Mouse (Mus musculus): ENCODE measurements around the gene Rhot2. TPM values are rescaled to one million over a fixed set of nuclear protein-coding genes. Genes with fewer than 3 reads are reported as not detected.

The Rhot2 gene
- 159 and 168 TPM in 2 replicates for polyA plus RNA-seq (2012; ENCODE audit: low replicate concordance)

GRCm38 (mm10) chr17:25844396-25844901, at the start of gene Rhot2:
TSS of gene Rhot2 (minus strand) at chr17:25844851.

DNA sequence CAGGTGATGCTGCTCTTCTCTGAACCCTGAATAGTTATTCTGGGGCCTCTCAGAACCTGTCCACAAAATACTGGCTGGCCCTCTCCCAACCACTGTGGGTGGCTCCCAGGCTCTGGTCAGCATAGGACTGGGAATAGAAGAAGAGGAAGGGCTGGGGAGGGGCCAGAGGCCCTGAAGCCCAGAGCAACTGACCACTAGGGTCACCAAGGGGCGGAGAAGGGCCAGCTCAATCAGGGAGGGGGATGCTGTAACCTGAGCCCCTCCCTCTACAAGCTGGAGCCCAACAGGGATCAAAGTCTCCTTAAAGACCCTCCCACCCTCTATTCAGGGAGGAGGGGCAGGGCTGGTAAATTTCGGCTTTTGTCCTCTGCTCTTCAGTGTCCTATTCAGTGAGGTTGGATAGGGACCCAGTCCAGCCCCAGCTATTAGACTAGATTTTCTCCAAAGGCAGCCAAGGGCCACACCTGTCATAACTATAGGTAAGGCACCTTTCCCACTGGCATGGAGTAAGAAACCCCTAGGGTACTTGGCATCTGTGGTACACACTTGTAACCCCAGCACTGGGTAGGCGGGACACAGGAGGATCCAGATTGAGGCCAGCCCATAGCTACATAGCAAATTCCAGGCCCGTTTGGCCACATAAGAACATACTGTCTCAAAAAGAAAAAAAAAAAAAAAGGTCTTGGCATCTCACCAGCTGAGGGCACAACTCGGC, 35.7 kb upstream of the Rhot2 start, which contains the start of gene Wfikkn1:
Gene Wfikkn1, minus strand, starts transcription at position 663 of the 715 bp plus-strand sequence.

DNA sequence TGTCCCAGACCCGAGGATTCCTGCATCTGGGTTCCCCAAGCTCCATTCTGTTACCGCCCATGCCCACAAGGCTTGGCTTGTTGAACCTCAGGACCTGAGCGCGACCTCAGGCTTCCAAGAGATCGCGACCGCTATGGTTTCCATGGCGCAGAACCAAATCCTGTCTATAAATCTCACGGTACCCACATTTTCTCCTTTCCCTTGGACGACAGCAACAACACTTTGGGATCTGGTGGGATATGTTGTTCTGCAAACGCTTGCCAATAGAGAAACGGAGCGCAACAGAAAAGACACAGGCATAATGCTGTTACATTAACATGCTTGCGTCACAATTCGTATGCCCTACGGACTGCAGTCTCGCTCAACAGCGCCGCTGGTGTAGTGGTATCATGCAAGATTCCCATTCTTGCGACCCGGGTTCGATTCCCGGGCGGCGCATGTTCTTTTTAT, 30.1 kb upstream of the Rhot2 start, which contains the start of gene Mettl26:
Gene Mettl26, plus strand, starts transcription at position 354 of the 450 bp plus-strand sequence.

GRCm38 (mm10) chr17:25868601-25869191, 24.0 kb upstream of the Rhot2 start, which contains the start of gene Mcrip2:
TSS of gene Mcrip2 (minus strand) at chr17:25868764.

DNA sequence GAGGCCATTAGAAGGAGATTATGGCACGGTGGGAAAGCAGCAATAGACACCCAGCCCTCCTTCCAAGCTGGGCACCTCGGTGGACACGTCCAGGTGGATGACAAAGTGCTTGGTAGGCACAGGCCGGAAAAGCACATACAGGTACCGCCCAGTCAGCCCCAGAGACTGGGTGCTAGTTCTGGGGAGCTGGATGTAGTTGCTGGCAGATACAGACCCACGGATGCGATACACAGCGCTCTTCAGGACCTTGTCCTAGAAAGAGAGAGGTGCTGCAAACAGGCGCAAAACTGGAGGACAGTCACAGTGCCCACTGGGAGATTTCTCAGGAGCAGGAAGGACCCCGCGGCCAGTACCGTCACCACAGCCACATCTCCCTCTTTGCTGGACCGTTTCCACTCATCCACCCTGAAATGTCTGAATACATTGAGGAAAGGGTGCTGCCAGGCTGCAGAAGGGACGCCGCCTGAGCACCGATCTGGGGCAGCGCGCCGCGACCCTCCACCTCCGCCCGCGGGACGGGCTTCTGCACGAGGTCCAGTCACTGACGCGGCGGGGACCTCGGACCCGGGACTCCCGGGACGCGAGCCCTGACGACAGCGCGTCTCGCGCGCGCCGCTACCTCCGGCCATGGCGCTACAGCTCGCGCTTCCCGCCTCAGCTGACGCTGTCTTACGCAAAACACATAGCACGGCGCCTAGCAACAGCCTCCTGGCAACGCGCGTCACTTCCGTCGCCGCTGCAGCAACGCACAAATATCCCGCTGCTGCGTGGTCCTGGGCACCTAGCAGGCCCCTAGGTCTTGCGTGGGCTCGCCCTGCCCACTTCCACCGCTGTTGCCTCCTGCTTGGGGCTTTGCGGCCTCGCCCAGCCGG, 16.4 kb upstream of the Rhot2 start, which contains the start of gene Wdr90:
Gene Wdr90, minus strand, starts transcription at position 670 of the 872 bp plus-strand sequence.

DNA sequence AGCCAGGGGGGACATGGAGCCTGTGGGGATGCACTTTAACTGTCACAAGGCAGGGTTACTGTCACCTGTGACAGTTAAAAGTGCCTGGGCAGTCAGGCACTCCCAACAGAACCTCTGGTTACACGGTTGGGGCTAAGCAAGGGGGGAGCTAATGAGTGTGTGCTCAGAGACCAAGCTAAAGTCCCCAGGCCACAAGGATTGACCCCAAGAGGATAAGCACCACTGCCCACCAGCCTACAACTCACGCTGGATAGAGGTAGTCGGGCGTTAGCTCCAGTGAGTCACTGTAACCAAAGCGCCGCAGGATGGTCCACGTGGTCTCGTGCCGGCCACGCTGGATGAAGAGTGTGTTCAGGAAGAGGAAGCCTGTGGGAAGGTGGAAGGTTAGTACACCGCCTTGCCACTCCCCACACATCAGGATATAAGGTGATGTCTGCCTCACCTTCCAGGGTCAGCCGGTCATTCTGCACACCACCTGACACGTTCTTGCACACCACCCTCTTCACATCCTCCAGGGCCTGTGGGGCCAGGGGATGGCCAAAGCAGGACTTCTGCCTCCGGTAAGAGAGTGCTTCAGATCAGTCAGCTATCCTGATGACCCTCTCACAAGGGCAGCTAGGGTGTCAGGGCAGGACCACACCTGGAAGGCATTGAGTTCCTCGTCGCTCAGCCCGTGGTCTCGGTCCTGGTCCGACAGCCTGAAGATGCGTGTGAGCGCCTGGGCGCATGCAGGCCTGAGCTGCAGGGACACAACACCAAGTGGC, 3.4 kb downstream of the Rhot2 start, which contains the start of gene Gm20683:
Gene Gm20683, minus strand, starts transcription at position 647 of the 764 bp plus-strand sequence.

DNA sequence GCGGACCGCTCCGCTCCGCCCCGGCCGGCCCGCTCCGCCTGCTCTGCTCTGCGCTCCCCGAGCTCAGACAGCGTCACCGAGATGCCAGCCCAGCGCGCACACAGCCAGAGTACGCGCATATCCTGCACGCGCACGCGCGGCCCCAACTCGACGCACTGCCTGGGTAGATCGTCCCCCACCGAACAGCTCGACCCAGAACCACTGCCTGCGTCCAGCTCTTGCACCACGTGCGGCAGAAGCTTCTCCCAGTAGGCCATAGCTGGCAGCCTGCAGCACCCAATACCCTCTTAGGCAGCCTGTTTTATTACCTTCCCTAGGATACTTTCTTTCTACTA, 7.6 kb downstream of the Rhot2 start, which contains the start of gene Rhbdl1:
Gene Rhbdl1, minus strand, starts transcription at position 220 of the 335 bp plus-strand sequence.

DNA sequence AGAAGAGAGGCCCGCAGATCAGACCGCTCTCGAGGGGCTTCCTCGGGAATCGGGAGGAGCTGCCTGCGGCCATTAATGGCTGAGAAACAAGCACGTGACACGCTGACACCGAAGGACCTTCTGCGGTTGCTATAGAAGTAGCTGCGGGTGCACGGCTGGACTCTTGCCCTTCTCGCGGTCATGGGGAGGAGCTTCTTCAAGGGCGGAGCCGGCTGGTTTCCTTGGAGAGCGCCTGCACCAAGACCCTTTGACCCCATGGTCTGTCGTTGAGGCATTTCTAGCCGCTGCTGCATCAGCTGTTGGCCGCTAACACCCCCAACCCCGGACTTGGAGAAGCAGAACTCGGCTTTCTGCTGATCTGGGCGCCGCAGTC, 11.4 kb downstream of the Rhot2 start, which contains the start of gene Stub1:
Gene Stub1, minus strand, starts transcription at position 114 of the 373 bp plus-strand sequence.

DNA sequence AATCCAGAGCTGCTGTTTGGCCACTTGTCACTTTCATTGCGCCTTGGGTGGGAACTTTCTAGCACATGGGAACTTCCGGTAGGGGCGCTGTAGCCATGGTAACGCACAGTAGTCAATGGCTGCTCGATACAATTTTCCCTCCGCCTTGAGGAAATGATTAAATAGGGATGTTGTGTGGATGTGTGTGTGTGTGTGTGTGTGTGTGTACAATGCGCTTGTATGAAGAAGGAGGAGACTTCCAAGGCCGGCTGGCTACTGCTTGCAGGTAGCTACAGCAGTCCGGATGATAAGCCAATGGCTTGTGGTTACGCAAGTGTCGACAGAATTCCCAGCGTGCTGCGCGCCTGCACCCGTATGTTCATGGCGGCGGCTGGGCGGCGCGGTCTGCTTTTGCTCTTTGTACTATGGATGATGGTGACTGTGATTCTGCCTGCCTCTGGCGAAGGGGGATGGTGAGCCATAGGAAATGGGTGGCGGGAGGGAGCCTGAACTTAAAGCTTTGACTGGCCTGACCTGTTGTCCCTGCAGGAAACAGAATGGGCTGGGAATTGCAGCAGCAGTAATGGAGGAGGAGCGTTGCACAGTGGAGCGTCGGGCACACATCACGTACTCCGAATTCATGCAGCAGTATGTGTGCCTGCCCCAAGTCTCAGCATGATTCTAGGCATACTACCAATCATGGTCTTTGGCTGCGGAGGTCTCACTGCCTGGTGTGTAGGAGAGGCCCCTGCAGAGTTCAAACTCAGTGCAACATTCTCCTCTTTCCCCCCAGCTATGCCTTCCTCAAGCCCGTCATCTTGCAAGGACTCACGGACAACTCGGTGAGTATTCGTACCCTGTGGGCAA, 15.7 kb downstream of the Rhot2 start, which contains the start of gene Jmjd8:
Gene Jmjd8, plus strand, starts transcription at position 156 of the 846 bp plus-strand sequence.

GRCm38 (mm10) chr17:25823452-25823851, 21.2 kb downstream of the Rhot2 start, which contains the start of gene Wdr24:
TSS of gene Wdr24 (plus strand) at chr17:25823627.

GRCm38 (mm10) chr17:25808789-25809605, 35.7 kb downstream of the Rhot2 start, which contains the start of gene Fbxl16:
TSS of gene Fbxl16 (plus strand) at chr17:25809085.

GRCm38 (mm10) chr17:25796951-25797369, 47.7 kb downstream of the Rhot2 start, which contains the start of gene Metrn:
TSS of gene Metrn (minus strand) at chr17:25797136.

DNA sequence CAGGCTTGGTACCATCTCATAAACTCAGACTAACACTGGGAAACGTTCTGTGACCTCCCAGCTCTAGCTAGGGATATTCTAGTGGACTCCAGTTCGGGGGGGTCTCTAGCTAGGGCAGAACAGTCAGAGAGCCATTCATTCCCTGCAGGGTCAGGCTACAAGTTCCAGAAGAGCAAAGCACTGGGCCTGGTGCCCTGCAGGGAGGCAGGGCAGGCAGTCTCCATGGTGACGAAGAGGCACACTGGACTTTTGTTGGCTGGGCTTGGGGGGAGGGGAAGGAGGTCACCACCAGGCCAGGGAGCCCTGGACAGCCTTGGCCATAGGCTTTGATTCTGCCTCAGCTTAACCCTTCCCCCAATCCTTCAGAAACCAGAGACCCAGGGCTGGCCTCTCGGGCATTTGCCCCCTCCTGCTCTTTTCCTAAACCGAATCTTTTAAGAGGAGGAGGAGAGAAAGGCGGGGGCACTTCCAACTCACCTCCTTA, 49.0 kb downstream of the Rhot2 start, which contains the start of gene AC134908.4:
Gene AC134908.4, minus strand, starts transcription at position 51 of the 484 bp plus-strand sequence.

GRCm38 (mm10) chr17:25792615-25793014, 52.0 kb downstream of the Rhot2 start, which contains the start of gene Fam173a:
TSS of gene Fam173a (minus strand) at chr17:25792901.

Other genes starting within 250 kb of the Rhot2 start
- not detected in 2 replicates for gene Gng13, start 127.7 kb downstream of the Rhot2 start, polyA plus RNA-seq (2012; ENCODE audit: low replicate concordance)
- 13.6 and 24.2 TPM in 2 replicates for gene Chtf18, start 117.4 kb downstream of the Rhot2 start, polyA plus RNA-seq (2012; ENCODE audit: low replicate concordance)
- 26.6 and 48.2 TPM in 2 replicates for gene Rpusd1, start 117.2 kb downstream of the Rhot2 start, polyA plus RNA-seq (2012; ENCODE audit: low replicate concordance)
- not detected in 2 replicates for gene Mslnl, start 108.8 kb downstream of the Rhot2 start, polyA plus RNA-seq (2012; ENCODE audit: low replicate concordance)
- 0.06 TPM in 1 of 2 replicates, not detected in the other for gene Msln, start 90.5 kb downstream of the Rhot2 start, polyA plus RNA-seq (2012; ENCODE audit: low replicate concordance)
- gene Narfl, start 71.1 kb downstream of the Rhot2 start, polyA plus RNA-seq (2012; ENCODE audit: low replicate concordance): 16.2 and 23.3 TPM in 2 replicates
- gene Haghl, start 59.2 kb downstream of the Rhot2 start, polyA plus RNA-seq (2012; ENCODE audit: low replicate concordance): 34.3 and 35.1 TPM in 2 replicates
- gene Ccdc78, start 58.3 kb downstream of the Rhot2 start, polyA plus RNA-seq (2012; ENCODE audit: low replicate concordance): not detected in 2 replicates
- gene Fam173a, start 52.0 kb downstream of the Rhot2 start, polyA plus RNA-seq (2012; ENCODE audit: low replicate concordance): 23.5 and 44.0 TPM in 2 replicates
- not detected in 2 replicates for gene AC134908.4, start 49.2 kb downstream of the Rhot2 start, polyA plus RNA-seq (2012; ENCODE audit: low replicate concordance)
- 51.5 and 71.8 TPM in 2 replicates for gene Metrn, start 47.7 kb downstream of the Rhot2 start, polyA plus RNA-seq (2012; ENCODE audit: low replicate concordance)
- gene Fbxl16, start 35.8 kb downstream of the Rhot2 start, polyA plus RNA-seq (2012; ENCODE audit: low replicate concordance): 0.73 and 0.79 TPM in 2 replicates
- 3.5 and 10.2 TPM in 2 replicates for gene Wdr24, start 21.2 kb downstream of the Rhot2 start, polyA plus RNA-seq (2012; ENCODE audit: low replicate concordance)
- gene Jmjd8, start 16.0 kb downstream of the Rhot2 start, polyA plus RNA-seq (2012; ENCODE audit: low replicate concordance): 7.2 and 7.4 TPM in 2 replicates
- gene Stub1, start 11.4 kb downstream of the Rhot2 start, polyA plus RNA-seq (2012; ENCODE audit: low replicate concordance): 69.3 and 104 TPM in 2 replicates
- gene Rhbdl1, start 7.6 kb downstream of the Rhot2 start, polyA plus RNA-seq (2012; ENCODE audit: low replicate concordance): 2.5 and 3.8 TPM in 2 replicates
- 10.5 and 16.1 TPM in 2 replicates for gene Gm20683, start 3.1 kb downstream of the Rhot2 start, polyA plus RNA-seq (2012; ENCODE audit: low replicate concordance)
- 8.8 and 9.7 TPM in 2 replicates for gene Wdr90, start 16.6 kb upstream of the Rhot2 start, polyA plus RNA-seq (2012; ENCODE audit: low replicate concordance)
- 23.1 and 35.5 TPM in 2 replicates for gene Mcrip2, start 23.9 kb upstream of the Rhot2 start, polyA plus RNA-seq (2012; ENCODE audit: low replicate concordance)
- gene Mettl26, start 30.2 kb upstream of the Rhot2 start, polyA plus RNA-seq (2012; ENCODE audit: low replicate concordance): 39.0 and 56.9 TPM in 2 replicates
- 0.97 and 2.3 TPM in 2 replicates for gene Wfikkn1, start 36.0 kb upstream of the Rhot2 start, polyA plus RNA-seq (2012; ENCODE audit: low replicate concordance)
- gene Rab40c, start 74.9 kb upstream of the Rhot2 start, polyA plus RNA-seq (2012; ENCODE audit: low replicate concordance): 16.9 and 27.8 TPM in 2 replicates
- 98.3 and 349 TPM in 2 replicates for gene Pigq, start 100.1 kb upstream of the Rhot2 start, polyA plus RNA-seq (2012; ENCODE audit: low replicate concordance)
- 5.3 TPM in 1 of 2 replicates, not detected in the other for gene Nhlrc4, start 100.1 kb upstream of the Rhot2 start, polyA plus RNA-seq (2012; ENCODE audit: low replicate concordance)
- gene A930017K11Rik, start 107.7 kb upstream of the Rhot2 start, polyA plus RNA-seq (2012; ENCODE audit: low replicate concordance): 0.05 TPM in 1 of 2 replicates, not detected in the other
- 61.6 and 119 TPM in 2 replicates for gene Capn15, start 140.9 kb upstream of the Rhot2 start, polyA plus RNA-seq (2012; ENCODE audit: low replicate concordance)
- 7.3 and 22.8 TPM in 2 replicates for gene Rab11fip3, start 224.7 kb upstream of the Rhot2 start, polyA plus RNA-seq (2012; ENCODE audit: low replicate concordance)
- gene Decr2, start 245.5 kb upstream of the Rhot2 start, polyA plus RNA-seq (2012; ENCODE audit: low replicate concordance): 0.60 and 0.89 TPM in 2 replicates